Mouse (Mus musculus) hindbrain, postnatal 0 days (tissue): ENCODE results near the gene Snapc5. TPM values are rescaled to one million over a fixed set of nuclear protein-coding genes. Genes with fewer than 3 reads are reported as not detected.
"Not testable (repeated sequence)": the region's sequence is repeated elsewhere in the genome, so short reads cannot be mapped to it uniquely, and the experiment has no call there.

Experiments
- ATAC-seq: fragments of 200-750 bp; cut with Nextera tagmentation; 2 replicates; pipeline ENCODE4 v1.8.0; 2017; ENCODE audit warnings: mild to moderate bottlenecking, moderate TSS enrichment, moderate library complexity
- DNase-seq: peaks from one replicate; pipeline ENCODE4 v3.0.0-alpha.2; 2015; ENCODE audit warnings: low spot score
- H3K27ac ChIP-seq: fragments of 300-500 bp; sonication (generic); 2 replicates; pipeline ENCODE4 v1.5.1; 2014; ENCODE audit warnings: mild to moderate bottlenecking
- H3K27me3 ChIP-seq: fragments of 300-500 bp; sonication (generic); 2 replicates; pipeline ENCODE4 v1.6.1; 2014; ENCODE audit warnings: low read length, mixed read lengths; ENCODE audit not compliant: insufficient read depth
- H3K36me3 ChIP-seq: fragments of 300-500 bp; sonication (generic); 2 replicates; pipeline ENCODE4 v1.6.1; 2014; ENCODE audit warnings: low read length, mixed read lengths; ENCODE audit not compliant: insufficient read depth
- H3K4me1 ChIP-seq: fragments of 300-500 bp; sonication (generic); 2 replicates; pipeline ENCODE4 v1.6.1; 2014; ENCODE audit warnings: antibody characterized with exemption, low read length, mixed read lengths; ENCODE audit not compliant: insufficient read depth
- H3K4me2 ChIP-seq: fragments of 300-500 bp; sonication (generic); 2 replicates; pipeline ENCODE4 v1.6.1; 2014; ENCODE audit warnings: low read depth, mild to moderate bottlenecking, low read length, moderate library complexity, mixed read lengths
- H3K4me3 ChIP-seq: fragments of 300-500 bp; sonication (generic); 2 replicates; pipeline ENCODE4 v1.5.1; 2014; ENCODE audit warnings: low read length
- H3K9ac ChIP-seq: fragments of 300-500 bp; sonication (generic); replicated peaks from 2 replicates; pipeline ENCODE4 v1.6.1; 2014; ENCODE audit warnings: mild to moderate bottlenecking, low read length, moderate library complexity, mixed read lengths
- H3K9me3 ChIP-seq: fragments of 300-500 bp; sonication (generic); 2 replicates; pipeline ENCODE4 v1.6.1; 2016; ENCODE audit warnings: low read length, mixed read lengths
- CTCF ChIP-seq: IDR thresholded peaks from 2 replicates; pipeline ENCODE4 v1.5.1; 2016; ENCODE audit warnings: antibody characterized with exemption, control low read depth, low read depth
- WGBS: fragments of 180-500 bp; shearing (Covaris S2); extraction: QIAGEN DNeasy Blood & Tissue Kit; methylation state at CpG from one replicate; pipeline ENCODE4 v1.1.7; 2014; 5-methylcytosine and 5-hydroxymethylcytosine counted together
- polyA plus RNA-seq: library from polyadenylated mRNA; unstranded; fragments of >200 nt; fragmentation: Nextera tagmentation; extraction: Ambion mirVana; gene quantifications from 2 replicates; pipeline ENCODE4 v1.2.1, GENCODE M21; 2015
- total RNA-seq: library from RNA; depleted of rRNA; stranded (reverse); fragments of >200 nt; gene quantifications from 2 replicates; pipeline ENCODE4 v1.2.3, GENCODE M21; 2014

The Snapc5 gene
- total and polyA plus RNA-seq, 2 experiments from 2014 or later = 5.9 to 35.0 TPM

DNA sequence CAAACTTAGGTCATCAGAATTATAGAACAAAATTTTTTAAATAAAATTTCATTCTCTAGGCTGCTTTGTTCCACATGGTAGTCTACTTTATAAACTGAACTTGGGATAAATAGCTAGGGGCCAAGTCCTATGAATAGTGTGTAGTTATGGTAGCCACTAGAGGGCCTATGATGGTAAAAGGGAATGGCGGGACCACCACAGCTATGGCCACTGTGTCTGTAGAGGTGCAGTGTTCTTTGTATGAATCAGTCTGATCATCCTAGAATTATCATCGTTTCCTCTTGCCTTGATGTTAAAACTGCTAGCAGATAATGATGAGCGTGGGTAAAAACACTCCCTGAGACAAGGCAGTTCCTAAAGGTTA lies 482 bp upstream of the Snapc5 start:
- peak overlapping the region; percentile 54 for H3K4me2 ChIP-seq
- peak overlapping the region; percentile 86 for H3K27ac ChIP-seq
- peak; percentile 60 for TF ChIP-seq CTCF
- peak overlapping the region; percentile 68; the same call in 1 of the 2 replicates for H3K9ac ChIP-seq
- WGBS = 40% methylated on average over 3 of the region's 3 CpGs
- H3K27me3 ChIP-seq = no peaks in the 10 kb centered on the region
- peaks cover 12% of the 10 kb centered on the region; the same call in 1 of the 2 replicates for H3K4me1 ChIP-seq
- no peaks in the 10 kb centered on the region for H3K9me3 ChIP-seq
- peak overlapping the region; percentile 60; the same call in 1 of the 2 replicates for H3K4me3 ChIP-seq
- peaks cover 41% of the 10 kb centered on the region for H3K36me3 ChIP-seq
- ATAC-seq = peak; percentile 69
- DNase-seq = peak; percentile 61

DNA sequence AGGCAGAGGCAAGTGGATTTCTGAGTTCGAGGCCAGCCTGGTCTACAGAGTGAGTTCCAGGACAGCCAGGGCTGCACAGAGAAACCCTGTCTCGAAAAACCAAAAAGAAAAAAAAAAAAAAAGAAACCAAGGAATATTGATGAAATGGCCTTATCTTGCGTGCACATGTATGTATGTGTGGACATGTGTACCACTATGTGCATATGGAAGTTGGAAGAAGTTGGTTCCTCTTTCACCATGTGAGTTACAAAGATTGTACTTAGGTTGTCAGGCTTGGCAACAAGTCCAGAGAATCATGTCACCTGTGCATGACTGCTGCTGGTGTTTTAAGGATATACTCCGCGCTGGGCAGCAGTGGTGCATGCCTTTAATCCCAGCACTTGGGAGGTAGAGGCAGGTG lies 4.2 kb downstream of the Snapc5 start:
- H3K4me2 ChIP-seq, H3K9ac ChIP-seq, H3K27ac ChIP-seq, H3K4me1 ChIP-seq, H3K27me3 ChIP-seq, H3K4me3 ChIP-seq, ATAC-seq, H3K9me3 ChIP-seq, DNase-seq: not testable (repeated sequence)
- 95% methylated on average over 5 of the region's 5 CpGs for WGBS
- peaks cover 42% of the 10 kb centered on the region for H3K36me3 ChIP-seq

DNA sequence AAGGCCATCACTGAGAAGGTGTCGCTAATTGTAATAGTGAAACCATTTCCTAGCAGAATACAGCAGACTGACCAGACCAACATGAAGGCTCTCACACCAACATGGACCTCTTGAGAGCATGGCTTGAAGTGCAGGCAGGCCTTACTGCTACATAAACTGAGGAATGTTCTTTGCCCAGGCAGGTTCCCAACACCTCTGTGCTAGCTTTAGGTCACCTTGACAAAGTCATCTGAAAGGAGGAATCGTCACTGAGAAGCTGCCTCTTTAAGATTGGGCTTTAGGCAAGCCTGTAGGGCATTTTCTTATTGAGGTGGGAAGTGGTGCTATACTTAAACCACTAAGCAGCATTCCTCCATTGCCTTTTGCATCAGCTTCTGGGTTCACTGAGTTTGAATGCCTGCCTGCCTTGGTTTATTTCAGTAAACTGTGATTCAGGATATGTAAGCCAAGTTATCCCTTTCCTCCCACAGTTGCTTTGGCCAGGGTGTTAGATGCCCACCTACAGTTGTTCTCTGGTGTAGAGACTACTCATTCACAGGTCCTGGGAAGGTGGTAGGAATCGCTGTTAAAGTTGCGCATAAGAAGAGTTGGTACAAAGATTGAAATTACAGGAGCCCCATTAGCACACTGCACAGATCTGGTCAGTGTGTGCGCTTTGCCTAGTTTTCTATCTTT lies 5.2 kb downstream of the Snapc5 start:
- no peaks in the 10 kb centered on the region for H3K9me3 ChIP-seq
- no peak overlapping the region for H3K4me3 ChIP-seq
- no peak overlapping the region for H3K27ac ChIP-seq
- WGBS = 94% methylated on average over 5 of the region's 5 CpGs
- H3K9ac ChIP-seq = no peak overlapping the region
- ATAC-seq (no peak), DNase-seq (no peak)
- H3K27me3 ChIP-seq = no peaks in the 10 kb centered on the region
- peaks cover 51% of the 10 kb centered on the region for H3K36me3 ChIP-seq
- 0 out of 2 replicates have a peak, but pooled peaks cover 5% of the 10 kb centered on the region for H3K4me1 ChIP-seq
- no peak overlapping the region for H3K4me2 ChIP-seq
- no peak for TF ChIP-seq CTCF

DNA sequence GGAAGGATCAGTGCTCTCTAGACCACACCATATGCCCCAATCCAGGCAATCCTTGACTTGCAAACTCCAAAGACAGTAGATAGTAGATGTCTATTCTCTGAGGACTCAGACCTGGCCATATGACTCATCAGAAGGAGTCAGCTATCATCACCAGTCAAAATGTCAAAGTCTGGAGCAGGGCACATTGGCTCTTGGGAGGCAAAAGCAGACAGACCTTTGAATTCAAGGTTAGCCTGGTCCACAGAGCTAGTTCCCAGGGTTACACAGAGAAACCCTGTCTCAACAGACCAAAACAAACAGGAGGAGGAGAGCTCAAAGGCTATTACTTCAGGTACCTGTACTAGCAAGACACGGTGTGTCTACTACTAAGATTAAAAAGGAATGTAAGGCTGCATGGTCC lies 14.8 kb downstream of the Snapc5 start:
- no peak for ATAC-seq
- no peaks in the 10 kb centered on the region for H3K27me3 ChIP-seq
- H3K9ac ChIP-seq = no peak overlapping the region
- no peak overlapping the region for H3K27ac ChIP-seq
- H3K4me2 ChIP-seq = no peak overlapping the region
- H3K36me3 ChIP-seq = peaks cover 33% of the 10 kb centered on the region
- no peaks in the 10 kb centered on the region for H3K4me1 ChIP-seq
- DNase-seq = no peak
- TF ChIP-seq CTCF = no peak
- no peak overlapping the region for H3K4me3 ChIP-seq
- no peaks in the 10 kb centered on the region for H3K9me3 ChIP-seq
- 100% methylated on average over 1 of the region's 1 CpGs for WGBS

DNA sequence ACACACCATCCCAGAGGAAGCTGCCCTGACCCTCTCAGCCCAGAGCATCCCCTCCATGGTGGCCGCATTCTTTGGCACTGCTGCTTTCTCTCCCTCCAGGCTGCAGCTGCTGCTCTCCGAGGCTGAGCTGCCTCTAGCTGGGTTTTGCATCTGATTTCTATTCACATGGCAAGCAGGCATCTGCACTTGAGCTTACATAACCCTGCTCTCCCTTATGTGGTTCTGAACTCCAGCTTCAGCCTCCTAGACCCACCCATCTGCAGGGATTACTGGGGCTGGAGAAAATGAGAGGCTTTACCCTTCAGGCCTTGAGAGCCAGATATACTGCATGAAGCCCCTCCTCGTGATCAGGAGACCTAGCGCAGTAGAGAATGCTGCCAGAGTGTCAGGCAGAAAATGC lies 16.5 kb downstream of the Snapc5 start:
- 71% methylated on average over 4 of the region's 4 CpGs for WGBS
- no peak for DNase-seq
- Histone ChIP-seq H3K9me3 (no peaks in the 10 kb centered on the region), H3K4me3 (no peak overlapping the region), H3K36me3 (peaks cover 20% of the 10 kb centered on the region; the same call in 1 of the 2 replicates), H3K27me3 (no peaks in the 10 kb centered on the region), H3K27ac (no peak overlapping the region), H3K9ac (no peak overlapping the region), H3K4me1 (no peaks in the 10 kb centered on the region), H3K4me2 (no peak overlapping the region)
- ATAC-seq = no peak
- TF ChIP-seq CTCF = no peak

DNA sequence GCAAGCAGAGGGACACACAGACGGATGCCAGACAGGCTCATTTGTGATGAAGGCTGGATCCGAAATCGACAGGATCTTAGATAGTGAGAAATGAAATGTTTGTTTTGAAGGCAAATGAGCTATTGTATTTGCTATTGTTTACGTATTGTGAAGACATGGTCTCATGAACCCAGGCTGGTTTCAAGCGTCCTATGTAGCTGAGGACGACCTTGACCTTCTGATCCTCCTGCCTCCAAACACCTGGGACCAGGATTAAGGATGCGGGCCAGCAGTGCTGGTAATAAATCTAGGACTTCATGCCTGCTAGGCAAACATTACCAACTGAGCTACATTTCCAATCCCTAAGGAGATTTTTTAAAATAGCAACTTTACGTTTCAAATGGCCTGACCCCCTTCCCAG lies 18.4 kb downstream of the Snapc5 start:
- DNase-seq (no peak), ATAC-seq (no peak)
- no peaks in the 10 kb centered on the region for H3K27me3 ChIP-seq
- 88% methylated on average over 8 of the region's 8 CpGs for WGBS
- H3K9me3 ChIP-seq = no peaks in the 10 kb centered on the region
- H3K36me3 ChIP-seq = peaks cover 7% of the 10 kb centered on the region; the same call in 1 of the 2 replicates
- no peak overlapping the region for H3K9ac ChIP-seq
- no peak overlapping the region for H3K4me3 ChIP-seq
- TF ChIP-seq CTCF = no peak
- no peaks in the 10 kb centered on the region for H3K4me1 ChIP-seq
- no peak overlapping the region for H3K4me2 ChIP-seq
- H3K27ac ChIP-seq = no peak overlapping the region

DNA sequence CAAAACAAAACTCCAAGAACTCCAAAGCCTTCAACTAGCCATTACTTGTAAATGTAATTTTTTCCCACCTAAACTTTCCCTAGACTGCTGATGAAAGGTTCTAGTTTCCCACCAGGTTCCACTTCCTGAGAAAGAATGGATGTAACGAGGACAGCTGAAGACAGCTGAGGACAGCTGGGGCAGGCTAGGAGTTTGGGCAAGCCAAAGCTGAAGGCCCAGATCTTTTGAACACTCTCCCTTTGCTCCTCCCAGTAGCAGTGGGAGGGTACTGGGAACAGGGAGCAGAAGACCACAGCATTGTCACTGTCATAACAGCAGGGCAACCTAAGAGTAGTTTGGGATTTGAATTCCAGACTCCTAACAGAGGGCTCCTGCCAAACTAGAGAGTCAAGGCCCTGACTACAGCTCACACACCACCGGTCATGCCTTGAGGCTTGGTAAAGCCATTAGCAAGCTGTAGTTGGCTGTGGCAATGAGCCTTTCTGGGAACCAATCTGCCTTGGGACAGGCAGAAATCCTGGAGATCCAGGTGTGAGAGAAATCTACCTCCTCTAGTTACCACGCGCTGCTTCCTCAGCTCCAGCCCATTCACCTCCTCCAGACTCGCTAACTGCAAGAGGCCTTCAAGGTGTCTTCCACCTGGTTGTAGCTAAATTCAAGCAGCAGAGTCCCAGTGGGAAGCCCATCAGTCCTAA lies 19.1 kb downstream of the Snapc5 start:
- DNase-seq = no peak
- Histone ChIP-seq H3K4me3 (no peak overlapping the region), H3K9ac (no peak overlapping the region), H3K9me3 (no peaks in the 10 kb centered on the region), H3K4me1 (no peaks in the 10 kb centered on the region), H3K4me2 (no peak overlapping the region), H3K36me3 (no peaks in the 10 kb centered on the region; the same call in 1 of the 2 replicates), H3K27me3 (no peaks in the 10 kb centered on the region), H3K27ac (no peak overlapping the region)
- 96% methylated on average over 5 of the region's 5 CpGs for WGBS
- no peak for ATAC-seq
- TF ChIP-seq CTCF = no peak

DNA sequence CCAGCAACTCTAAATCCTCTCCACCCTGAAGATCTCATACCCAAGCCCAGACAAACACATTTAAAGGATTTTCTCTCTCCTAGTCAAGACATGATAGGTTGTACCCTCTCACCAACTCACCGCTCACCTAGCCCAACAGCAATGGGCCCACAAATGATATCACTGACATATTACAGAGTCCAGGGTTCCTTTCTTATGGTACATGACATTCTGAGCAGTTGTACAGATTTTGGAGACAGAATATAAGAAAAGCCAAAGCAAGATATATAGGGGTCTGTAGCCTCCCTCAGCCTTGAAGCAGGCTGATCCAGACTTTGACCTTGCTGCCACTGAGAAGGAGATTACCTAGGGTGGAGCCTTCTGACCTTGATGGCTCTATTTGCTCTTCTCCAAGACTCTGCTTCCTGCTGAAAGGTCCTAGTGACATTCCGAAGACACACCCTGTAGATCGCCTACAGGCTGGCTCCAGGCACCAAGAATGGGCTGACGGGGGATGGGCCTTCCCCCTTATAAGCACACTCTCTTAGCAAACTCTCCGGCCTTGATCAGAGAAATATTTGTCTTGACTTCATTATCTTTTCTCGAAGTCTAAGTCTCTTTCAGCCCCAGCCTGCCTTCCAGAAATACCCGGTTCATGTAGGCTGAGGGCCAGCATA lies 19.8 kb downstream of the Snapc5 start:
- not testable (repeated sequence) for H3K9ac ChIP-seq, H3K4me3 ChIP-seq, H3K27me3 ChIP-seq, DNase-seq, ATAC-seq, H3K27ac ChIP-seq, H3K36me3 ChIP-seq, H3K9me3 ChIP-seq, H3K4me1 ChIP-seq, H3K4me2 ChIP-seq
- WGBS = 90% methylated on average over 7 of the region's 7 CpGs
